Mouse (Mus musculus) lung, embryonic 14.5 days (tissue): ENCODE data around the gene Adgb. TPM values are rescaled to one million over a fixed set of nuclear protein-coding genes. Genes with fewer than 3 reads are reported as not detected.

ENCODE experiments used
- ATAC-seq: fragments of 200-750 bp; cut with Nextera tagmentation; 2 replicates; pipeline ENCODE4 v1.8.0; 2017; ENCODE audit warnings: mild to moderate bottlenecking, moderate TSS enrichment, moderate library complexity; ENCODE audit not compliant: insufficient read depth
- DNase-seq: peaks from one replicate; pipeline ENCODE4 v3.0.0-alpha.2; 2015
- H3K27ac ChIP-seq: fragments of 300-500 bp; sonication (generic); 2 replicates; pipeline ENCODE4 v1.5.1; 2014; ENCODE audit warnings: low read depth, mild to moderate bottlenecking, moderate library complexity
- H3K27me3 ChIP-seq: fragments of 300-500 bp; sonication (generic); 2 replicates; pipeline ENCODE4 v1.6.1; 2014; ENCODE audit warnings: low read length, control low read depth; ENCODE audit not compliant: insufficient read depth
- H3K36me3 ChIP-seq: fragments of 300-500 bp; sonication (generic); 2 replicates; pipeline ENCODE4 v1.6.1; 2014; ENCODE audit warnings: control low read depth; ENCODE audit not compliant: insufficient read depth
- H3K4me1 ChIP-seq: fragments of 300-500 bp; sonication (generic); 2 replicates; pipeline ENCODE4 v1.6.1; 2014; ENCODE audit warnings: antibody characterized with exemption, control low read depth; ENCODE audit not compliant: insufficient read depth
- H3K4me2 ChIP-seq: fragments of 300-500 bp; sonication (generic); 2 replicates; pipeline ENCODE4 v1.6.1; 2014; ENCODE audit warnings: mild to moderate bottlenecking
- H3K4me3 ChIP-seq: fragments of 300-500 bp; sonication (generic); 2 replicates; pipeline ENCODE4 v1.5.1; 2014; ENCODE audit warnings: low read depth, low read length
- H3K9ac ChIP-seq: fragments of 300-500 bp; sonication (generic); 2 replicates; pipeline ENCODE4 v1.6.1; 2014
- H3K9me3 ChIP-seq: fragments of 300-500 bp; sonication (generic); 2 replicates; pipeline ENCODE4 v1.6.1; 2016; ENCODE audit warnings: low read depth, low read length, control low read depth
- CTCF ChIP-seq: IDR thresholded peaks from 2 replicates; pipeline ENCODE4 v1.5.1; 2016; ENCODE audit warnings: antibody characterized with exemption, low read depth
- WGBS: fragments of 180-500 bp; shearing (Covaris S2); extraction: QIAGEN DNeasy Blood & Tissue Kit; methylation state at CpG from one replicate; pipeline ENCODE4 v1.1.7; 2014; 5-methylcytosine and 5-hydroxymethylcytosine counted together
- polyA plus RNA-seq: library from polyadenylated mRNA; unstranded; fragments of >200 nt; fragmentation: Nextera tagmentation; extraction: Ambion mirVana; gene quantifications from 2 replicates; pipeline ENCODE4 v1.2.1, GENCODE M21; 2014

The Adgb gene
- polyA plus RNA-seq, 1 experiment from 2014 or later = 0.50 TPM

GRCm38 (mm10) chr10:10350550-10350949 lies 121.6 kb downstream of the Adgb start:
- Histone ChIP-seq H3K9ac (no peak overlapping the region), H3K4me1 (no peaks in the 10 kb centered on the region), H3K36me3 (no peaks in the 10 kb centered on the region), H3K4me3 (no peak overlapping the region), H3K9me3 (no peaks in the 10 kb centered on the region), H3K27me3 (no peaks in the 10 kb centered on the region), H3K27ac (no peak overlapping the region), H3K4me2 (no peak overlapping the region)
- DNase-seq (no peak), ATAC-seq (no peak)
- 80% methylated on average over 3 of the region's 3 CpGs for WGBS
- TF ChIP-seq CTCF = no peak

DNA sequence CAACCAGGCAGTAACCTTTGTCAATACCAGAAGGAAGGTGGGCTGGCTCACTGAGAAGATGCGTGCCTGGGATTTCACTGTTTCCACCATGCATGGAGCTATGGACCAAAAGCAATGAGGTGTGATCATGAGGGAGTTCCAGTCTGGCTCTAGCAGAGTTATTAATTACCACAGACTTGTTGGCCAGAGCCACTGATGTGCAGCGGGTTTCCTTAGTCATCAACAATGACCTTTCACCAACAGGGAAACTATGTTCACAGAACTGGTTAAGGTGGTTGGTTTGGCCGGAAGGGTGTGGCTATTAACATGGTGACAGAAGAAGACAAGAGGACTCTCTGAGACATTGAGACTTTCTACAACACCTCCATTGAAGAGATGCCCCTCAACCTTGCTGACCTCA lies 128.2 kb downstream of the Adgb start:
- no peak overlapping the region for H3K27ac ChIP-seq
- ATAC-seq (no peak), DNase-seq (no peak)
- H3K4me1 ChIP-seq = no peaks in the 10 kb centered on the region
- no peak overlapping the region for H3K9ac ChIP-seq
- no peaks in the 10 kb centered on the region for H3K27me3 ChIP-seq
- 89% methylated on average over 3 of the region's 3 CpGs for WGBS
- H3K36me3 ChIP-seq = no peaks in the 10 kb centered on the region
- H3K4me3 ChIP-seq = no peak overlapping the region
- no peaks in the 10 kb centered on the region for H3K9me3 ChIP-seq
- H3K4me2 ChIP-seq = no peak overlapping the region
- TF ChIP-seq CTCF = no peak

GRCm38 (mm10) chr10:10325560-10325959 lies 146.6 kb downstream of the Adgb start:
- no peak overlapping the region for H3K4me2 ChIP-seq
- ATAC-seq = no peak
- no peaks in the 10 kb centered on the region for H3K9me3 ChIP-seq

DNA sequence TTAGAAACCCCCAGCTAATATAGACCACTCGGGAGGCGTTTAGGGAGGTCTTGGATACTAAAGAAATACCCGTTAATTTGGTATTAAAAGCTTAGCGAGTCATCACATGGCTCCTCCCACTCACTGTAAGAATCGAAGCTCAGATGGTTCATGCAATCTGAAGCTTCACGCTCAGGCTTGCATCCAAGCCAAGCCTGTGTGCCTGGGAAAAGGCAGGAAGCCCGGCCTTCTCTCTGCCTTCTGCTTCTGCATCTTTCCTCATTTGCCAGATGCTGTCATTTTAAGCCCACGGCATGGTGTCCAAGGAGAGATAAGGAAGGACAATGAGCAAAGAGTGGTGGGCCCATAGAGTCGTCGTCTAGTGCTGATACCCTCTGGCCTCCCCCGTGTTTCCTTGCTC lies 149.2 kb downstream of the Adgb start:
- ATAC-seq (no peak), DNase-seq (no peak)
- Histone ChIP-seq H3K4me3 (no peak overlapping the region), H3K4me1 (no peaks in the 10 kb centered on the region), H3K36me3 (no peaks in the 10 kb centered on the region), H3K9me3 (no peaks in the 10 kb centered on the region), H3K9ac (no peak overlapping the region), H3K4me2 (no peak overlapping the region), H3K27me3 (no peaks in the 10 kb centered on the region), H3K27ac (no peak overlapping the region)
- WGBS = 63% methylated on average over 11 of the region's 11 CpGs
- no peak for TF ChIP-seq CTCF

More at GRCm38 (mm10) chr10:10325560-10325959, 146.6 kb downstream of the Adgb start:
- H3K4me3 ChIP-seq = no peak overlapping the region
- no peaks in the 10 kb centered on the region for H3K27me3 ChIP-seq
- H3K4me1 ChIP-seq = no peaks in the 10 kb centered on the region
- no peaks in the 10 kb centered on the region for H3K36me3 ChIP-seq
- DNase-seq = no peak
- 78% methylated on average over 2 of the region's 2 CpGs for WGBS
- H3K9ac ChIP-seq = no peak overlapping the region
- H3K27ac ChIP-seq = no peak overlapping the region
- no peak for TF ChIP-seq CTCF

DNA sequence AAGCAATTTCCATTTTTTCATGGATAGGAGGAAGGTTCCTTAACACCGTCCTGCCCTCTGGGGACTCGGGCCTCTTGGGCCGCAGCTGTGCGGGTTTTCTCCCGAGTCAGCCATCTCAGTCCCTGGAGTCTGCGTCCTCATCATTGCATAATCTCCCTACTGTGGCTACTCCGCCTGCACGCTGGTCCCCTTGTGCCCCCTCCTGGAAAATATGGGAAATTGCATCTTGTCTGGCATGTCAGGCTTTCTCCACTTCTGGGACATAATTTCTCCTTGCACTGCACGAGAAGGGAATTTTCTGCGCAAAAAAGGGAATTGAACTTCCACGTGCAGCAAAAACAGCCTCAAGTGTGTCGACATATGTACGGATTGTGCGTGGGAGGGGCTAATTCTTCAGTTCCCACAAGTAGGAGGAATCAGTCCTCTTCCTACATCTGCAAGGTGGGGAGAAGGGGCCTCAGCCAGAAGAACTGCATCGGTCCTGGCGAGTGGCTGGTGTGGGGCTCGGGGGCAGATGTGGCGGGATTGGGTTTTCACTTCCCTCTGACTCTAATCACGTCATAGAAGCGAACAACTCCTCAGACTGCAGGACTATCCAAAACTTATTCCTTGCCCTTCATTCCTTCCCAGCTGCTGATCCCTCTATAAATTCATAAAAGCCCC lies 150.9 kb downstream of the Adgb start:
- peak overlapping the region; percentile 3; the same call in 1 of the 2 replicates for H3K4me3 ChIP-seq
- H3K4me1 ChIP-seq = no peaks in the 10 kb centered on the region
- no peaks in the 10 kb centered on the region for H3K9me3 ChIP-seq
- no peak overlapping the region for H3K9ac ChIP-seq
- H3K36me3 ChIP-seq = no peaks in the 10 kb centered on the region
- TF ChIP-seq CTCF = peak; percentile 95
- H3K4me2 ChIP-seq = peak overlapping the region; percentile 53
- H3K27ac ChIP-seq = no peak overlapping the region
- 12% methylated on average over 20 of the region's 20 CpGs for WGBS
- no peaks in the 10 kb centered on the region for H3K27me3 ChIP-seq
- ATAC-seq (peak; percentile 98), DNase-seq (peak; percentile 89)

DNA sequence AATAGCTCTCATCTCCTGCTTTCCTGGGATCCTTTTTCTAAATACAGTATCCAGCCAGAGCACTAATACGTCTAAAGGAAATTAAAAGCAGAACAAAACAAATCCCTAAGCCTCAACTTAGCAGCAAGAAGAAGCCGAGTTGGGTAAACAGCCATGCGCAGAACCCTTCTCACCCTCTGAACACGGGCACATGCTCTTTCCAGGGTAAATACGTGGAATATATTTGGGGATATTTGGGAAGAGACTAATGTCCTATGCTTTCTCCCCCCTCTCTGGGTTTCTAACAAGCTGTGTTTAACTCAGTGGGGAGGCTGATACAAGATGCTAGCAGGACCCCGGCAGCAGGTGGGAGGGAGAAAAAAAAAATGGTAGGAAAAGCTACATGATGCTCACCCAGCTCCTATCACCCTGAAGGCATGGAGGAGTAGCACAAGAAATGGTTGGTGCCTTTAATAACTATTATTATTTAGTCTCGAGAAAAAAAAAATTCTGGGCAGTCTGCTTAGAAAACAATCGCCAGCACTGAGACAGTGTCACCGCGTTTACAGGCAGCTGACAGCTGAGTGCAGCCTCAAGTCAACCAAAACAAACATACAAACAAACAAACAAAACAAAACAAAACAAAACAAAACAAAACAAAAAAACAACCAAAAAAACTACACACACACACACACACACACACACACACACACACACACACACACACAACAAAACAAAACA lies 151.6 kb downstream of the Adgb start:
- no peak overlapping the region for H3K27ac ChIP-seq
- no peak overlapping the region; the same call in 1 of the 2 replicates for H3K4me3 ChIP-seq
- no peaks in the 10 kb centered on the region for H3K9me3 ChIP-seq
- DNase-seq (no peak), ATAC-seq (peak; percentile 51; the same call in 1 of the 2 replicates)
- H3K27me3 ChIP-seq = no peaks in the 10 kb centered on the region
- no peaks in the 10 kb centered on the region for H3K4me1 ChIP-seq
- H3K36me3 ChIP-seq = no peaks in the 10 kb centered on the region
- WGBS = 53% methylated on average over 10 of the region's 10 CpGs
- no peak overlapping the region for H3K9ac ChIP-seq
- TF ChIP-seq CTCF = no peak
- peak overlapping the region; percentile 53 for H3K4me2 ChIP-seq

DNA sequence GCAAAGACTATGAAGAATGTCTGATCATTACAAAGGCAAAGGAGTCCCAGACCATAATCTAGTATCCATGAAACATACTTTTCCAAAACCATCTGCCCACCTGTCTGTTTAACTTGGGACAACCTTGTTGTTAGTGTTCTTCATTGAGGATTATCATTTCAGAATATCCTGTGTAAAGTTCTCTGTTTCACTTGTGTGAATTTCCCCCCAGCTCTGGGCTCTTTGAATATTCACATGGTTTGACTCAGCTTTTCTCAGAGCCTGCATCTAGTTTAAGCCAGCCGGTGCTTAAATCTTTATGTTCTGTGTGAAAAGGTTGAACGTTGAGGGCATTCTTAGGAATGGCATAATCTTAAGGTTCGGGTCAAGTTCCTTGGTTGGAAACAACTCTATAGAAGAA lies 154.0 kb downstream of the Adgb start:
- Histone ChIP-seq H3K4me3 (no peak overlapping the region), H3K4me1 (no peaks in the 10 kb centered on the region), H3K9ac (no peak overlapping the region), H3K27me3 (no peaks in the 10 kb centered on the region), H3K36me3 (no peaks in the 10 kb centered on the region), H3K9me3 (no peaks in the 10 kb centered on the region), H3K4me2 (no peak overlapping the region), H3K27ac (no peak overlapping the region)
- no peak for TF ChIP-seq CTCF
- WGBS = 79% methylated on average over 3 of the region's 3 CpGs
- ATAC-seq (no peak), DNase-seq (no peak)
